Mouse (Mus musculus) intestine, embryonic 14.5 days (tissue): Measurements from ENCODE around the gene Myl7. TPM values are rescaled to one million over a fixed set of nuclear protein-coding genes. Genes with fewer than 3 reads are reported as not detected.
"Not testable (repeated sequence)": the region's sequence is repeated elsewhere in the genome, so short reads cannot be mapped to it uniquely, and the experiment has no call there.

Source experiments
- ATAC-seq: fragments of 200-750 bp; cut with Nextera tagmentation; replicated peaks from 2 replicates; pipeline ENCODE4 v1.8.0; 2017; ENCODE audit warnings: low read depth, moderate number of reproducible peaks, moderate TSS enrichment, moderate library complexity; ENCODE audit not compliant: low FRiP score, low TSS enrichment
- DNase-seq: peaks from one replicate; pipeline ENCODE4 v3.0.0-alpha.2; 2018; ENCODE audit warnings: low spot score
- H3K27ac ChIP-seq: fragments of 300-500 bp; sonication (generic); 2 replicates; pipeline ENCODE4 v1.5.1; 2014; ENCODE audit warnings: low read depth, mild to moderate bottlenecking, control low read depth
- H3K27me3 ChIP-seq: fragments of 300-500 bp; sonication (generic); replicated peaks from 2 replicates; pipeline ENCODE4 v1.6.1; 2014; ENCODE audit warnings: low read length, control low read depth; ENCODE audit not compliant: control insufficient read depth, insufficient read depth
- H3K36me3 ChIP-seq: fragments of 300-500 bp; sonication (generic); 2 replicates; pipeline ENCODE4 v1.6.1; 2014; ENCODE audit warnings: low read length, control low read depth; ENCODE audit not compliant: control insufficient read depth, insufficient read depth
- H3K4me1 ChIP-seq: fragments of 300-500 bp; sonication (generic); replicated peaks from 2 replicates; pipeline ENCODE4 v1.6.1; 2014; ENCODE audit warnings: low read length, control low read depth, mixed read lengths; ENCODE audit not compliant: control insufficient read depth, insufficient read depth
- H3K4me2 ChIP-seq: fragments of 300-500 bp; sonication (generic); 2 replicates; pipeline ENCODE4 v1.6.1; 2014; ENCODE audit warnings: low read length
- H3K4me3 ChIP-seq: fragments of 300-500 bp; sonication (generic); 2 replicates; pipeline ENCODE4 v1.5.1; 2014; ENCODE audit warnings: low read depth, low read length, control low read depth, mixed read lengths
- H3K9ac ChIP-seq: fragments of 300-500 bp; sonication (generic); 2 replicates; pipeline ENCODE4 v1.6.1; 2014; ENCODE audit warnings: mild to moderate bottlenecking, low read length
- H3K9me3 ChIP-seq: fragments of 300-500 bp; sonication (generic); 2 replicates; pipeline ENCODE4 v1.6.1; 2016; ENCODE audit warnings: low read length, control low read depth; ENCODE audit not compliant: control insufficient read depth
- WGBS: fragments of 180-500 bp; shearing (Covaris S2); extraction: QIAGEN DNeasy Blood & Tissue Kit; methylation state at CpG from one replicate; pipeline ENCODE4 v1.1.7; 2014; 5-methylcytosine and 5-hydroxymethylcytosine counted together
- polyA plus RNA-seq: library from polyadenylated mRNA; unstranded; fragments of >200 nt; fragmentation: Nextera tagmentation; extraction: Ambion mirVana; gene quantifications from 2 replicates; pipeline ENCODE4 v1.2.1, GENCODE M21; 2014

The Myl7 gene
- polyA plus RNA-seq, 1 experiment from 2014 or later, result 33.3 TPM

- Histone ChIP-seq H3K4me1 (peaks cover 30% of the 10 kb centered on the region), H3K4me2 (no peak overlapping the region), H3K27me3 (no peaks in the 10 kb centered on the region; the same call in 1 of the 2 replicates), H3K4me3 (no peak overlapping the region), H3K9ac (no peak overlapping the region), H3K36me3 (no peaks in the 10 kb centered on the region), H3K27ac (no peak overlapping the region), H3K9me3 (no peaks in the 10 kb centered on the region)
- no peak for ATAC-seq
- DNase-seq, result no peak
- 92% methylated on average over 10 of the region's 10 CpGs for WGBS
Observed at GRCm38 (mm10) chr11:5899286-5899685, 704 bp upstream of the Myl7 start.

DNA sequence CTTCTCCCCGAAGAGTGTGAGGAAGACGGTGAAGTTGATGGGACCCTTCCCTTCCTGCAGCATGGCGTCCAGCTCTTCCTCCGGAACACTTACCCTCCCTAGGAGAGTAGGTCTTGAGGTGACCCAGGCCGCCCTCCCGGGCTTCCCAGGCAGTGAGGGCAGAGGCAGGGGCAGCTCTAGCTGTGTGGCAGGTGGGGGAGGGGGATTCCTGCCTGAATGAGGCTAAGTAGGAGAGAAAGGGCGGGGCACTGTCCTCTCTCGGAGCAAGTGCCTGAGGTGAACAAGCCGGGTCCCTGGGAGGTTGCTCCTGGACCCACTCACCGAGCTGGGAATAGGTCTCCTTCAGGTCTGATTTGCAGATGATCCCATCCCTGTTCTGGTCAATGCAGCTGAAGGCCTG, 743 bp downstream of the Myl7 start:
- no peak overlapping the region for H3K27ac ChIP-seq
- WGBS, result 24% methylated on average over 10 of the region's 10 CpGs
- no peak for ATAC-seq
- no peaks in the 10 kb centered on the region for H3K9me3 ChIP-seq
- no peak for DNase-seq
- no peak overlapping the region for H3K9ac ChIP-seq
- no peaks in the 10 kb centered on the region for H3K36me3 ChIP-seq
- no peaks in the 10 kb centered on the region; the same call in 1 of the 2 replicates for H3K27me3 ChIP-seq
- no peak overlapping the region for H3K4me3 ChIP-seq
- H3K4me1 ChIP-seq, result peaks cover 38% of the 10 kb centered on the region
- H3K4me2 ChIP-seq, result peak overlapping the region; percentile 11; the same call in 1 of the 2 replicates

GRCm38 (mm10) chr11:5897230-5897629, 1.4 kb downstream of the Myl7 start:
- peak overlapping the region; percentile 11; the same call in 1 of the 2 replicates for H3K4me2 ChIP-seq
- 21% methylated on average over 16 of the region's 16 CpGs for WGBS
- H3K9ac ChIP-seq, result 0 out of 2 replicates have a peak overlapping the region, but pooled peaks have one; percentile 7
- H3K4me1 ChIP-seq, result peaks cover 39% of the 10 kb centered on the region
- H3K9me3 ChIP-seq, result no peaks in the 10 kb centered on the region
- DNase-seq, result no peak
- H3K36me3 ChIP-seq, result no peaks in the 10 kb centered on the region
- H3K27me3 ChIP-seq, result no peaks in the 10 kb centered on the region; the same call in 1 of the 2 replicates
- H3K27ac ChIP-seq, result no peak overlapping the region
- H3K4me3 ChIP-seq, result no peak overlapping the region
- no peak for ATAC-seq

- no peak overlapping the region for H3K9ac ChIP-seq
- peaks cover 39% of the 10 kb centered on the region for H3K4me1 ChIP-seq
- ATAC-seq, result no peak
Observed at GRCm38 (mm10) chr11:5893807-5894206, 4.8 kb downstream of the Myl7 start.

GRCm38 (mm10) chr11:5892810-5893368, 5.7 kb downstream of the Myl7 start:
- H3K4me1 ChIP-seq, result peaks cover 38% of the 10 kb centered on the region
- no peaks in the 10 kb centered on the region for H3K27me3 ChIP-seq
- H3K9me3 ChIP-seq, result no peaks in the 10 kb centered on the region
- no peak overlapping the region; the same call in 1 of the 2 replicates for H3K27ac ChIP-seq
- no peak overlapping the region for H3K9ac ChIP-seq
- no peaks in the 10 kb centered on the region for H3K36me3 ChIP-seq
- 32% methylated on average over 4 of the region's 4 CpGs for WGBS
- no peak overlapping the region for H3K4me2 ChIP-seq
- H3K4me3 ChIP-seq, result no peak overlapping the region
- no peak for ATAC-seq
- no peak for DNase-seq

More at GRCm38 (mm10) chr11:5893807-5894206, 4.8 kb downstream of the Myl7 start:
- H3K36me3 ChIP-seq, result no peaks in the 10 kb centered on the region
- WGBS, result 75% methylated on average over 6 of the region's 6 CpGs
- H3K9me3 ChIP-seq, result no peaks in the 10 kb centered on the region
- H3K27me3 ChIP-seq, result no peaks in the 10 kb centered on the region; the same call in 1 of the 2 replicates
- no peak overlapping the region for H3K4me3 ChIP-seq
- no peak overlapping the region for H3K27ac ChIP-seq
- H3K4me2 ChIP-seq, result no peak overlapping the region
- no peak for DNase-seq

GRCm38 (mm10) chr11:5892151-5892591, 6.4 kb downstream of the Myl7 start:
- Histone ChIP-seq H3K4me1 (peaks cover 38% of the 10 kb centered on the region), H3K4me3 (no peak overlapping the region), H3K36me3 (no peaks in the 10 kb centered on the region), H3K27me3 (no peaks in the 10 kb centered on the region), H3K27ac (no peak overlapping the region), H3K9me3 (no peaks in the 10 kb centered on the region), H3K4me2 (no peak overlapping the region), H3K9ac (no peak overlapping the region)
- no peak for DNase-seq
- ATAC-seq, result peak; percentile 37
- 26% methylated on average over 8 of the region's 8 CpGs for WGBS

GRCm38 (mm10) chr11:5888563-5888962, 10.0 kb downstream of the Myl7 start:
- not testable (repeated sequence) for DNase-seq, H3K4me2 ChIP-seq, H3K4me3 ChIP-seq, H3K9ac ChIP-seq, H3K27me3 ChIP-seq, H3K36me3 ChIP-seq, H3K27ac ChIP-seq, H3K9me3 ChIP-seq, ATAC-seq
- 63% methylated on average over 5 of the region's 5 CpGs for WGBS
- peaks cover 35% of the 10 kb centered on the region for H3K4me1 ChIP-seq

GRCm38 (mm10) chr11:5887250-5887649, 11.3 kb downstream of the Myl7 start:
- 49% methylated on average over 5 of the region's 5 CpGs for WGBS
- Histone ChIP-seq H3K9me3 (no peaks in the 10 kb centered on the region), H3K9ac (no peak overlapping the region), H3K36me3 (no peaks in the 10 kb centered on the region), H3K4me2 (no peak overlapping the region), H3K27me3 (no peaks in the 10 kb centered on the region), H3K4me1 (peaks cover 23% of the 10 kb centered on the region), H3K4me3 (no peak overlapping the region), H3K27ac (no peak overlapping the region)
- DNase-seq (no peak), ATAC-seq (no peak)

GRCm38 (mm10) chr11:5886187-5886586, 12.4 kb downstream of the Myl7 start:
- 21% methylated on average over 9 of the region's 9 CpGs for WGBS
- H3K4me1 ChIP-seq, result peaks cover 15% of the 10 kb centered on the region; the same call in 1 of the 2 replicates
- no peak overlapping the region for H3K9ac ChIP-seq
- H3K4me3 ChIP-seq, result no peak overlapping the region
- no peaks in the 10 kb centered on the region for H3K36me3 ChIP-seq
- ATAC-seq (no peak), DNase-seq (peak; percentile 73)
- H3K9me3 ChIP-seq, result no peaks in the 10 kb centered on the region
- H3K4me2 ChIP-seq, result no peak overlapping the region
- H3K27me3 ChIP-seq, result no peaks in the 10 kb centered on the region
- H3K27ac ChIP-seq, result no peak overlapping the region
